Mouse (Mus musculus) E14TG2a.4 (cell line): Measurements from ENCODE around the gene Scamp5.

ENCODE experiments used
- CTCF ChIP-seq: conservative IDR thresholded peaks from 2 replicates; pipeline ENCODE4 v1.5.1; 2014; ENCODE audit warnings: low read length
- NANOG ChIP-seq: IDR thresholded peaks from 2 replicates; pipeline ENCODE4 v1.6.1; 2014; ENCODE audit warnings: borderline replicate concordance, low read length, mixed read lengths
- POU5F1 ChIP-seq: IDR thresholded peaks from 2 replicates; pipeline ENCODE4 v1.6.1; 2014; ENCODE audit warnings: low read length, borderline replicate concordance

GRCm38 (mm10) chr9:57392892-57393291, 75.0 kb downstream of the Scamp5 start:
- TF ChIP-seq NANOG, result no peak
- no peak for TF ChIP-seq CTCF
- TF ChIP-seq POU5F1, result no peak
